Mouse (Mus musculus): ENCODE measurements around the gene Cacna1e.

The Cacna1e gene

GRCm38 (mm10) chr1:154884275-154885206 is at the start of gene Cacna1e:
Gene Cacna1e, minus strand, starts transcription at chr1:154884501.
- no peak for DNase-seq (ENCODE audit: low spot score in 2 of 2)

DNA sequence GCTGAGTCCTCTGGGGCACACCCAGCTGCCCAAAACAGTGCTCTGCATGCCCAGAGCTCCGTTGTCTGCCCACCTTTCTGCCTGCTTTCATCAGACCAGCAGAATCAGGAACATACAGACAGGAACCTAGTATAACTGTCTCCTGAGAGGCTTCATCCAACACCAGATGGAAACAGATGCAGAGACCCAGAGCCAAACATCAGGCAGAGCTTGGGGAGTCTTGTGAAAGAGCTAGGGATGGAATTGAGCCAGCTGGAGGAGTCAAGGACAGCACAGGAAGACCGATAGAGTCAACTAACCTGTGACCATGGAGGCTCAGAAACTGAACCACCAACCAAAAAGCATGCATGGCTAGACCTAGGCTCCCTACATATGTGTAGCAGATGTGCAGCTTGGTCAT is 34.1 kb upstream of the Cacna1e start:
- no peak for DNase-seq (ENCODE audit: low spot score in 2 of 2)

DNA sequence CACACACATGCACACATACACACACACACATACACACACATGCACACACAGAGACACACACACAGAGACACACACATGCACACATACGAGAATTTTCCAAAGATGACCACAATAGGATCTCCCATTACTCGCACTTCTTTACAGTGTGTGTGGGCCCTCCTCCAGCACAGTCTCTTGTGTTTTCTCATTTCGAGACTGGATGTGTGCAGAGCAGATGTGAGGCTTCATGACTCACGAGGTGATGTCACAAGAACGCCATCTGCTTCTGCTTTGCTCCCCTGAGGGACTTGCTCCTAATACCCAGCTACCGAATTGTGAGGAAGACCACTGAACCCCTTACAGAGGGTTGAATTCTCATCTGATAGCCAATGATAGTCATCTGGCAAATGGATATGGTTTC is 33.1 kb upstream of the Cacna1e start:
- DNase-seq (ENCODE audit: low spot score in 2 of 2): no peak

- no peak for DNase-seq (ENCODE audit: low spot score in 2 of 2)
Observed at GRCm38 (mm10) chr1:154909554-154909953, 25.3 kb upstream of the Cacna1e start.

GRCm38 (mm10) chr1:154897390-154897789 is 13.1 kb upstream of the Cacna1e start:
- no peak for DNase-seq (ENCODE audit: low spot score in 2 of 2)

DNA sequence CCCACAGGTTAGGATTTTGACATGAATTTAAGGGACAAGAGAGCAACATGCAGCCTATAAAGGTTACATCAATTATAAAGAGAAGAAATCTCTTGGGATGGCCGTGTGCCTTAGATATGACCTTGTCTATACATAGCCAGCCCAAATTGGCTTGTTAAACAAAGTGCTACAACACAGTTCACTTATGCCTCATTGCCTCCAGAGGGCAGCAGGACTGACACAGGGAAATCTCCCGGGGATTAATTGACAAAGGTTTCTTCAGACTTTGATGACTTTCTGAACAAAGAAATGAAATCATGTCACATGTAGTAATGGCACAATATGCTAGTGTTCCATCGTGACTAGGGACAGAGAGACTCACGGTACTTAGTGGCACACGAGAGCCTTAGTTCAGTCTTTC is 5.9 kb upstream of the Cacna1e start:
- no peak for DNase-seq (ENCODE audit: low spot score in 2 of 2)

DNA sequence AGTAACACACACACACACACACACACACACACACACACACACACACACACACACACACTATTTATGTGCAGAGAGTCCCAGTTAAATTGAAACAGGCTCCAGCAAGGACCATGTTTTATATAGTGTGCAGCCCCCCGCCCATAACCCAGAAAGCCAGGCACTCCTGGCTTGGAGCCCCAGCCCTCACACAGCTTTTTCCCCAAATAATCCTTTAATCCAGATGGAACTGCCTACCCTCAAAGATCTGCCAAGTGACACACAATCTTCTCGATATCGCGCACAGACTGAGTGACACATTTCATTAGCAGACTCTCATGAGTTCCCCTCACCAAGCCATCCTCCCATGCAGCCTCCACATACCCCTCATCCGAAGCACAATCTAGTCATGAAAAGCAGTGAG is 4.2 kb upstream of the Cacna1e start:
- no peak for DNase-seq (ENCODE audit: low spot score in 2 of 2)

DNA sequence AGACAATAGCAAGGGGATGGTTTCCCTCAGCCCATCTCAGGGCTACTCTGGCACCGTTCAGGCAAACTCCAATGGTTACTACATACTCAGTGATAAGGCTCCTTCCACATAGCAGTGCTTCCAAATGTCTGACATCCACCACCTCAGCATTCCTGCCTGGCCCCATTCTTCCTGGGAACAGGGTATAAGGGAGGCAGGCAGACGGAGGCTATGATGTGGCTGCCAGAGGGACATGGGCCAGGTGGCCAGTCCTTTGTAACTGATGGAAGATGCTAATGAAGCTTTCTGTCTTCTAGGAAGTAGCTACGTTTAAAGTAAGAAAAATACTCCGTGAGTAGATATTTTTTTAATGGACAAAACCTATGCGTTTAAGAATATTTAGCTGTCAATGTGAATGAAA is 3.7 kb upstream of the Cacna1e start:
- DNase-seq (ENCODE audit: low spot score in 2 of 2): no peak

DNA sequence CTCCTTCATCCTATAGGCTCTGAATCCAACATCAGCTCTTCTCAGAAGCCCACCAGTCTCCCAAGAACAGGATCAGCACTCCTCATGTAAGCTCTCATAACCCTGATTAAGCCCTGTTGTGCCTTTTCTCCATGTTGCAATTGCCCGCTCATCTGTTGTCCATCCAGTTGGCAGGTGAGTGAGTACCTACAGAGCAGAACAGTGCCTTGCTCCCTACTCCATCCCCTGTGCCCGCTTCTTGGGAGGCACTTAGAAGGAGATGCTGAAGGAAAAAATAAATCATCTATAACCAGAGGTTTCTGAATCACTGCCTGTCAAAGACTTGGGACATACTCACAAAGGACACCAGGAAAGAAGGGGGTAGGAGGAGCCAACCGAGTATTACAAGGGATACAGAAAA is 3.2 kb upstream of the Cacna1e start:
- DNase-seq (ENCODE audit: low spot score in 2 of 2): no peak

- no peak for DNase-seq (ENCODE audit: low spot score in 2 of 2)
Observed at GRCm38 (mm10) chr1:154886611-154887010, 2.3 kb upstream of the Cacna1e start.

GRCm38 (mm10) chr1:154885207-154885548 is 877 bp upstream of the Cacna1e start:
- DNase-seq (ENCODE audit: low spot score in 2 of 2): no peak

DNA sequence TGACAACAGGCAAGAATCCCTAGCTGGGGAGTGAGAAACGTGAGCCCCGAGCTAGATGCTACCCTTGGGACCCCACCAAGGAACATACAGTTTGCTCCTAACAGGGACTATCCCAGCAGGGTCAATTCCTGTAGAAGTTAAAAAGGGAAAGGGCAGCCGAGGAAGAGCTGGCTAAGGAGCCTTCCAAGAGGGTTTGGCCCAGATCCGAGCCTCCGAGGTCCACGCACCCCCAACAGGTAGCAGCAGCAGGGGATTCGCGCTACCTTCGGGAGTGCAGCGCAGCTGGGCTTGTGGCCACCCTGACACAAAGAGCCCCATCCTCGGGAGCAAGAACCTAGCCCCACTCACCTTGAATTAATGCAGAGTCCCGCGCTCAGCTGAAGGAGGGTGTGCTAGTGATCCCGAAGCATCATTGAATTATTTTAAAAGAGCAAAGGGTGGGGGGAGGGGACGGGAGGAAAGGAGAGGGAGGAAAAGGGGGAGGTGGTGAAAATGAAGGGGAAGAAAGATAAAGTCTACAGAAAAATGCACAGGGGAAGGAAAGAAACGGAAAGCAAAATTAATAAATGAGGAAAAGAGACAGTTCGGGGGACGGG is 607 bp downstream of the Cacna1e start:
- DNase-seq (ENCODE audit: low spot score in 2 of 2): no peak

DNA sequence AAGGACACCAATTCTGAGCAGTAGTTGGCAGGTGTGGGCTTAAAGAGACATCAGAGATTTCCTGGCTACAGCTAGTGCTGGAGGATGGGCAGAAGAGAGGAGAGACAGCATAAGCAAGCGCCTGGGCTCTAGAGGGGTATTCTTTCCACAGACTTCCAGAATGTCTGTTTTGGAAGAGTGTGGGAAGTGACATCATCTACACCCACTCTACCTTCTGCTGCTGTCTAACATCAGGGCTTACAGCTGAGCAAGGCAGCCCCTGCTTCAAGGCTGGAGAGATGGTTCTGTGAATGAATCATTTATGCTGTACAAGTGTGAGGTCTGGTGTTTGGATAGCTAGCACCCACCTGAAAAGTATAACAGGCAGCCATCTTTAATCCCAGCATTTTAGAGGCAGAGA is 18.3 kb downstream of the Cacna1e start:
- DNase-seq (ENCODE audit: low spot score in 2 of 2): peak; percentile 26 to 48

- no peak for DNase-seq (ENCODE audit: low spot score in 2 of 2)
Observed at GRCm38 (mm10) chr1:154861416-154861815, 22.9 kb downstream of the Cacna1e start.

- no peak for DNase-seq (ENCODE audit: low spot score in 2 of 2)
Observed at GRCm38 (mm10) chr1:154854564-154854963, 29.7 kb downstream of the Cacna1e start.

- DNase-seq (ENCODE audit: low spot score in 2 of 2): no peak
Observed at GRCm38 (mm10) chr1:154850515-154851287, 33.6 kb downstream of the Cacna1e start.

DNA sequence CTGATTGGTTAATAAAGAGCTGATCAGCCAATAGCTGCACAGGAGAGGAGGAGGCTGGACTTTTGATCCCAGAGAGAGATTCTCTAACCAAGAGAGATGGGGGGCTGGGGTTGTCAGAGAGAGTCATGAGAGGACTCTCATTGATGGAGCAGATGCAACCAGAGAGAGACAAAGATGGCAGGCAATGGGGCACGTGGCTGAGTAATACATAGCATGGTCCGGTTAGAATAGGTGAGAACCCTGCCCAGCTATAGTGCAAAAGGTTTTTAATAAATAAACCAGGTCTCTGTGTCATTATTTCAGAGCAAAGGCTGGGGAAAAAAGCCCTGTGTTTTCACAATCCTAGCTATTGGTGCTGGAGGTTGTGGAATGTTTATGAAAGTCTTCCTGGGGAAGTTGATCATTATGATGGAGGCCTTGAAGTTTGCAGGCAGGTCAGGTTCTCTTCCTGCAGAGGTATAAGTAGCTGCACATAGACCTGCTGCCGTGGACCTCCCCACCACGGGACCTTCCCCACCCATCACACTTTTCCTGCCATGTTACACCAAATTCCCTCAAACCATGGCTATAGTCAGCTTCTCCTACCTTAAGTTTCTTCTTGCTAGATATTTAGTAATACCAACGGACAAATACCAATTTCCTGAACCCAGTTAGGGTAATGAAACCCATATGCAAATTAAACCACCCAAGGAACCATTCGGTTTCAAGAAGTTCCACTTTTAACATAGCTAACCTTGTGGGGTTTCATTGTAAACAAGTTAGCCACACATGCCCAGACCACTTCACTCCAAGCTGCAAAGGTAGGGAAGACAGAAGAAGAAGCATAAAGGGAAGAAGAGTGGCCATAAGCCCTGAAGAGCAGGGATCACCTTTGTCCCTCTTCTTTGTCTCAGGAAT is 35.4 kb downstream of the Cacna1e start:
- no peak for DNase-seq (ENCODE audit: low spot score in 2 of 2)

- DNase-seq (ENCODE audit: low spot score in 2 of 2): no peak
Observed at GRCm38 (mm10) chr1:154846900-154847299, 37.4 kb downstream of the Cacna1e start.

DNA sequence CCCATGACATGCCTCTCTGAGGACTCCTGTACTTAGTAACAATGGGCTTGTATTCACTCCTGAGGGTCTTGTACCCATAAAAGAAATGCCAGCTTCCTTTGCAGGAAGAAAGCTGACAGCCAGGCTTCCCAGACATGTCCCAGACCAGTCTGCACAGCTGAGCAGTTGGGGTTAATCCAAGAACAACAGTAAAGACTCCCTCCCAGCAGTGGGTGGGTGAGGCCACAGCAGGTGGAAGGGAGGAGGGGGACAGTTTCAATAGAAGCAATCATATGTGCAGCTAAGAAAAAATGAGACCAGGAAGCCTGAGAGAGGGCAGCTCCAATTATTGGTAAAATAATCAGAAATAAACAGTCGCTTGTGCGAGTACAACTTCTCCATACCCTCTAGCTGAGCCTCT is 40.9 kb downstream of the Cacna1e start:
- no peak for DNase-seq (ENCODE audit: low spot score in 2 of 2)

DNA sequence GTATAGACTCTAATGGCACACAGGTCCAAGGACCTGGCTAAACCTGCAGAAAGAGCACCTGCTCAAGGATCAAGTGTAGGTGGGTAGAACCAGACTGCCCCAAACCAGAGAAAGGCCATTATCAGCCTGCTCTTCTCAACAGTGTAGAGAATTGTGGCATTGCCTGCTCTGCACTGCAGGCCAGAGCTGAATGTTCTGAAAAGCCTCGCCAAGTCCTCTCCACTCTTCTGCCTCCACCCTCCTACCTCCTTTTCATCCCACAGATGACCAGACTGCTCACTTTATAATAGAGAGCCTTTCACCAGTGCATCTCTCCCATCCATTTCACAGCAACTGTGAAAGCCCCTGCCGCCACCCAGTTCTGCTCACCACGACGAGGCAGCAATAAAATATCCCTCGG is 42.0 kb downstream of the Cacna1e start:
- no peak for DNase-seq (ENCODE audit: low spot score in 2 of 2)

- no peak for DNase-seq (ENCODE audit: low spot score in 2 of 2)
Observed at GRCm38 (mm10) chr1:154841057-154841630, 43.2 kb downstream of the Cacna1e start.
